Mouse (Mus musculus) liver, embryonic 14.5 days (tissue): Measurements from ENCODE around the gene A930004D18Rik.

Source experiments
- CTCF ChIP-seq: IDR thresholded peaks from 2 replicates; pipeline ENCODE4 v1.5.1; 2016; ENCODE audit warnings: antibody characterized with exemption, low read depth, control low read depth
- EP300 ChIP-seq: IDR thresholded peaks from 2 replicates; pipeline ENCODE4 v1.6.1; 2016; ENCODE audit warnings: antibody characterized with exemption, low read depth

- TF ChIP-seq CTCF (no peak), EP300 (no peak)
Measured at GRCm38 (mm10) chr2:18053243-18053950, 15.9 kb upstream of the A930004D18Rik start.
